Mouse (Mus musculus) small intestine, adult 2 months (tissue): ENCODE data around the gene Aldh1a2.

Experiments
- CTCF ChIP-seq: fragments of 200-500 bp; IDR thresholded peaks from 2 replicates; pipeline ENCODE4 v1.5.1; 2012; ENCODE audit warnings: low read depth, mild to moderate bottlenecking, control low read depth, inconsistent platforms, low read length, moderate library complexity, mixed read lengths; ENCODE audit not compliant: insufficient replicate concordance, insufficient read length; ENCODE audit errors: extremely low read depth
- POLR2A ChIP-seq: fragments of 200-500 bp; IDR thresholded peaks from 2 replicates; pipeline ENCODE4 v1.6.1; 2012; ENCODE audit warnings: low read depth, mild to moderate bottlenecking, control low read depth, inconsistent platforms, low read length, moderate library complexity

- TF ChIP-seq POLR2A (no peak), CTCF (no peak)
Observed at GRCm38 (mm10) chr9:71320246-71321155, 104.9 kb downstream of the Aldh1a2 start.
